Mouse (Mus musculus): ENCODE measurements around the gene Zswim3.

- TF ChIP-seq CHD2 (IDR thresholded peaks at IDR 0.05; ENCODE audit: low read depth, low read length): no peak
- TF ChIP-seq HCFC1 (IDR thresholded peaks at IDR 0.05; ENCODE audit: borderline replicate concordance, insufficient read depth, low read length): no peak
- TF ChIP-seq ZNF384 (IDR thresholded peaks at IDR 0.05; ENCODE audit: low read depth, low read length): no peak
- no peak for TF ChIP-seq MAFK (IDR thresholded peaks at IDR 0.05; ENCODE audit: insufficient read depth, low read depth, low read length)
- no peak for TF ChIP-seq ZC3H11A (IDR thresholded peaks at IDR 0.05; ENCODE audit: borderline replicate concordance, low read depth, low read length)
These were observed 23.0 kb upstream of the Zswim3 start for GRCm38 (mm10) chr2:164781876-164782275.
